26 mouse cellular contexts compared by ENCODE assay signal in the genomic region with DNA sequence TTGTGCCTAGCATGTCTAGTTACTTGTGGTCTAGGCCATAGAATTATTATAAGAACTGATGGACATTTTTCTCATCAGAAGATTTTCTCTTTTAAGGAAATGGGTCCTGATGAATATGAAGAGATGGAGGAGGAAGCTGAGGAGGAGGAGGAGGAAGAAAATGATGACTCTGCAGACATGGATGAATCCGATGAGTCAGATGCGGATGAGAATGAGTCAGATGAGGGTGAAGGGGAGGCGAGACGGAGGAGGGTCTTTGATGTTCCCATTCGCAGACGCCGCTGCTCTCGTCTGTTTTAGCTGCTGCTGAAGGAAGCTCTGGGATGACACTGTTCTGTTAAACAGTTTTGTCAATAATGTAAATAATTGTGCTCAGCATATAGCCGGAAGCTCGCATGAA. TPM values are rescaled to one million over a fixed set of nuclear protein-coding genes. Genes with fewer than 3 reads are reported as not detected.
DNase-seq lines count a peak whose midpoint lies in the region; TF ChIP-seq lines count a peak whose summit lies in the region.
"Had no signal": no experiment of that assay in that cellular context is flagged by ENCODE, and none has a peak within 500 bp of the region (broad histone marks: within the 10 kb centered on the region; RNA-seq: fewer than 3 reads in every experiment).

No protein-coding gene starts in this region.

- TF ChIP-seq CTCF in left cerebral cortex, adult 2 months (IDR thresholded peaks at IDR 0.05) = no peak

- intact Hi-C loops in left cerebral cortex, adult 2 months (cut with DNase I) = loop anchor here (10.0 kb wide), 1 partner anchor 375 kb away; no protein-coding TSS in a partner anchor
- intact Hi-C loops in left cerebral cortex, postnatal 36 days (cut with DNase I) = no loop called here

- H3K4me3 ChIP-seq in left cerebral cortex, adult 2 months = no peak overlapping the region
- H3K4me3 ChIP-seq: embryonic facial prominence, embryonic 15.5 days; erythroblast, embryonic 14.5 days; forebrain, embryonic 10.5 days; forebrain, embryonic 15.5 days; heart, embryonic 10.5 days; hindbrain, embryonic 13.5 days had no signal

- peak; percentile 17 to 44 for DNase-seq in frontal cortex, postnatal 36 days (ENCODE audit: low spot score in 2 of 2)
- no peak for DNase-seq in frontal cortex, postnatal 14 days (ENCODE audit: low spot score in 2 of 2)
- DNase-seq in left cerebral cortex, adult 2 months (ENCODE audit: extremely low spot score in 1 of 2, low spot score in 2 of 2) = no peak
- no peak for DNase-seq in left cerebral cortex, postnatal 36 days (ENCODE audit: low spot score in 2 of 2)
- peak; percentile 41 to 52 for DNase-seq in right cerebral cortex, adult 2 months (ENCODE audit: low spot score in 2 of 2)
- DNase-seq in right cerebral cortex, postnatal 4 days = no peak
- DNase-seq in urinary bladder, postnatal 14 days (ENCODE audit: low spot score) = no peak
- DNase-seq: adrenal gland, postnatal 14 days; cerebellum, adult 11 months; cerebellum, adult 8-10 months; cerebellum, postnatal 14 days; embryo, embryonic 11 days; gastrocnemius, postnatal 36 days; heart, adult 18-20 months; heart, postnatal 10 days had no signal

- peak overlapping the region; percentile 38; the same call in 1 of the 2 replicates for H3K27ac ChIP-seq in left cerebral cortex, adult 2 months
- H3K27ac ChIP-seq: embryonic facial prominence, embryonic 15.5 days; forebrain, embryonic 10.5 days; forebrain, embryonic 15.5 days; heart, embryonic 10.5 days; hindbrain, embryonic 13.5 days; hindbrain, postnatal 0 days had no signal

RNA-seq across cellular contexts. Expression of gene Gm10912, which starts 5.8 kb away (rescaled TPM):
- under 1 TPM; 0.54 to 0.68 TPM for total RNA-seq in left cerebral cortex, adult 2 months (2021)
- total RNA-seq in left cerebral cortex, postnatal 36 days (2021) = under 1 TPM; 0.32 to 0.95 TPM
- total RNA-seq: common myeloid progenitor, adult 5-6 weeks; hematopoietic stem cell, adult 5-6 weeks; hindbrain, postnatal 0 days had no signal

RNA-seq across cellular contexts. Expression of gene Gm10799, which starts 8.6 kb away (rescaled TPM):
- total RNA-seq in left cerebral cortex, adult 2 months (2021) = not detected
- not detected for total RNA-seq in left cerebral cortex, postnatal 36 days (2021)
- total RNA-seq: adrenal gland, adult 18-20 months; adrenal gland, postnatal 14 days; common myeloid progenitor, adult 5-6 weeks; gastrocnemius, adult 8-10 months; gastrocnemius, postnatal 36 days; heart, adult 18-20 months; heart, postnatal 10 days; hematopoietic stem cell, adult 5-6 weeks; hindbrain, postnatal 0 days had no signal

RNA-seq across cellular contexts. Expression of gene Cd59b, which starts 9.9 kb away (rescaled TPM):
- total RNA-seq in left cerebral cortex, adult 2 months (2021) = 1 to 10 TPM in 1 of 2 experiments, under 1 TPM in 1; 0.63 to 1.2 TPM
- 1 to 10 TPM in 1 of 2 experiments, under 1 TPM in 1; 0.42 to 1.2 TPM for total RNA-seq in left cerebral cortex, postnatal 36 days (2021)
- total RNA-seq: hindbrain, postnatal 0 days had no signal

RNA-seq across cellular contexts. Expression of gene 4931422A03Rik, which starts 31.6 kb away (rescaled TPM):
- not detected for total RNA-seq in left cerebral cortex, adult 2 months (2021)
- total RNA-seq in left cerebral cortex, postnatal 36 days (2021) = not detected
- total RNA-seq: adrenal gland, adult 18-20 months; adrenal gland, postnatal 14 days; gastrocnemius, adult 8-10 months; gastrocnemius, postnatal 36 days; heart, adult 18-20 months; heart, postnatal 10 days; hematopoietic stem cell, adult 5-6 weeks; hindbrain, postnatal 0 days had no signal

RNA-seq across cellular contexts. Expression of gene Fbxo3, which starts 32.3 kb away (rescaled TPM):
- total RNA-seq in left cerebral cortex, adult 2 months (2021) = 10 to 100 TPM; 55.4 to 59.7 TPM
- 10 to 100 TPM; 54.5 to 57.6 TPM for total RNA-seq in left cerebral cortex, postnatal 36 days (2021)

Comparison
In these comparisons a context has a peak if more than half of its experiments do, and no peak if none do; other contexts are left out.
1. DNase-seq: peak in frontal cortex, postnatal 36 days (2 of 2) and right cerebral cortex, adult 2 months (2 of 2); none in frontal cortex, postnatal 14 days (0 of 2), left cerebral cortex, adult 2 months (0 of 2), left cerebral cortex, postnatal 36 days (0 of 2), right cerebral cortex, postnatal 4 days (single experiment) and urinary bladder, postnatal 14 days (single experiment).